Mouse (Mus musculus) CH12.LX (cell line): ENCODE data around the gene Stard8. TPM values are rescaled to one million over a fixed set of nuclear protein-coding genes. Genes with fewer than 3 reads are reported as not detected.

ENCODE experiments used
- DNase-seq: peaks from one replicate; pipeline ENCODE4 v3.0.0-alpha.2; 2013; ENCODE audit errors: extremely low read depth
- H3K27ac ChIP-seq: 2 replicates; pipeline ENCODE4 v1.5.1; 2012; ENCODE audit warnings: low read depth, mild to moderate bottlenecking, control low read depth, moderate library complexity; ENCODE audit not compliant: insufficient read depth
- H3K27me3 ChIP-seq: replicated peaks from 2 replicates; pipeline ENCODE3; 2012; ENCODE audit warnings: inconsistent platforms
- H3K36me3 ChIP-seq, 2 experiments: replicated peaks in 1 of 2; 2 replicates each; pipeline versions ENCODE3 to v1.6.1; 2012; ENCODE audit warnings: inconsistent platforms in 1 of 2, low read length in 1 of 2, mild to moderate bottlenecking in 1 of 2, mixed read lengths in 1 of 2, moderate library complexity in 1 of 2; ENCODE audit not compliant: control insufficient read depth in 1 of 2, insufficient read depth in 1 of 2
- H3K4me1 ChIP-seq, 2 experiments: 2 replicates each; pipeline ENCODE4 v1.6.1; 2012; ENCODE audit warnings: inconsistent platforms in 1 of 2, moderate library complexity in 1 of 2; ENCODE audit not compliant: insufficient read depth in 2 of 2, control insufficient read depth in 1 of 2
- H3K4me2 ChIP-seq: 2 replicates; pipeline ENCODE4 v1.6.1; 2012; ENCODE audit warnings: low read depth, mild to moderate bottlenecking, control low read depth; ENCODE audit not compliant: poor library complexity, insufficient read depth, severe bottlenecking
- H3K4me3 ChIP-seq, 3 experiments: fragments of 150-350 bp in 1 of 3; sonication (generic) in 1 of 3; replicated peaks in 1 of 3; 2 replicates each; pipeline versions ENCODE3 to v1.5.1; 2011 to 2012; ENCODE audit warnings: low read depth in 2 of 3, low read length in 2 of 3, mild to moderate bottlenecking in 2 of 3, moderate library complexity in 2 of 3, control low read depth in 1 of 3, improper control_type of control experiment in 1 of 3, inconsistent platforms in 1 of 3, mixed read lengths in 1 of 3; ENCODE audit not compliant: poor library complexity in 1 of 3
- H3K79me2 ChIP-seq: replicated peaks from 2 replicates; pipeline ENCODE4 v1.6.1; 2012; ENCODE audit warnings: mild to moderate bottlenecking, moderate library complexity; ENCODE audit not compliant: control insufficient read depth, poor library complexity, insufficient read depth, severe bottlenecking; ENCODE audit errors: extremely low read depth
- H3K9ac ChIP-seq: 2 replicates; pipeline ENCODE4 v1.6.1; 2012; ENCODE audit warnings: low read depth, mild to moderate bottlenecking, control low read depth, moderate library complexity; ENCODE audit not compliant: insufficient read depth
- H3K9me3 ChIP-seq: replicated peaks from 2 replicates; pipeline ENCODE3; 2012; ENCODE audit warnings: low read length, inconsistent platforms, mixed read lengths
- BHLHE40 ChIP-seq: IDR thresholded peaks from 2 replicates; pipeline ENCODE4 v1.6.1; 2011; ENCODE audit warnings: mild to moderate bottlenecking, low read depth, low read length, improper control_type of control experiment
- CHD1 ChIP-seq: IDR thresholded peaks from 2 replicates; pipeline ENCODE4 v1.6.1; 2012; ENCODE audit warnings: low read depth, low read length, improper control_type of control experiment, inconsistent platforms
- CTCF ChIP-seq, 2 experiments: IDR thresholded peaks in 1 of 2; conservative IDR thresholded peaks in 1 of 2; 2 replicates each; pipeline ENCODE4 v1.5.1; 2011 to 2012; ENCODE audit warnings: low read depth in 2 of 2, low read length in 2 of 2, improper control_type of control experiment in 1 of 2, inconsistent platforms in 1 of 2, mild to moderate bottlenecking in 1 of 2, moderate library complexity in 1 of 2
- E2F4 ChIP-seq: IDR thresholded peaks from 2 replicates; pipeline ENCODE4 v1.6.1; 2011; ENCODE audit warnings: low read depth, low read length, improper control_type of control experiment; ENCODE audit not compliant: insufficient replicate concordance
- ETS1 ChIP-seq: conservative IDR thresholded peaks from 2 replicates; pipeline ENCODE4 v1.6.1; 2012; ENCODE audit warnings: low read depth, mild to moderate bottlenecking, inconsistent platforms, low read length, improper control_type of control experiment, moderate library complexity
- GABPA ChIP-seq: IDR thresholded peaks from 2 replicates; pipeline ENCODE4 v1.6.1; 2012; ENCODE audit warnings: low read depth, low read length, improper control_type of control experiment, inconsistent platforms; ENCODE audit not compliant: insufficient replicate concordance
- JUN ChIP-seq: IDR thresholded peaks from 2 replicates; pipeline ENCODE4 v1.6.1; 2011; ENCODE audit warnings: low read depth, mild to moderate bottlenecking, low read length, improper control_type of control experiment, moderate library complexity; ENCODE audit not compliant: insufficient read depth
- JUND ChIP-seq: conservative IDR thresholded peaks from 2 replicates; pipeline ENCODE4 v1.6.1; 2011; ENCODE audit warnings: low read depth, low read length, improper control_type of control experiment
- KAT2A ChIP-seq: IDR thresholded peaks from 2 replicates; pipeline ENCODE4 v1.6.1; 2012; ENCODE audit warnings: low read length, improper control_type of control experiment, inconsistent platforms; ENCODE audit not compliant: insufficient replicate concordance
- MAFK ChIP-seq: IDR thresholded peaks from 2 replicates; pipeline ENCODE4 v1.6.1; 2011; ENCODE audit warnings: low read length, improper control_type of control experiment; ENCODE audit not compliant: insufficient replicate concordance
- MYC ChIP-seq: IDR thresholded peaks from 2 replicates; pipeline ENCODE4 v1.6.1; 2011; ENCODE audit warnings: low read depth, mild to moderate bottlenecking, improper control_type of control experiment, low read length
- PAX5 ChIP-seq: IDR thresholded peaks from 2 replicates; pipeline ENCODE4 v1.6.1; 2012; ENCODE audit warnings: low read length, inconsistent platforms, mixed read lengths
- POLR2A ChIP-seq: IDR thresholded peaks from 2 replicates; pipeline ENCODE4 v1.6.1; 2011; ENCODE audit warnings: low read depth, mild to moderate bottlenecking, improper control_type of control experiment, low read length
- POLR2AphosphoS2 ChIP-seq: IDR thresholded peaks from 2 replicates; pipeline ENCODE4 v1.6.1; 2011; ENCODE audit warnings: low read depth, low read length, improper control_type of control experiment
- RAD21 ChIP-seq: IDR thresholded peaks from 2 replicates; pipeline ENCODE4 v1.6.1; 2011; ENCODE audit warnings: low read depth, mild to moderate bottlenecking, low read length, improper control_type of control experiment, moderate library complexity
- RCOR1 ChIP-seq: conservative IDR thresholded peaks from 2 replicates; pipeline ENCODE4 v1.6.1; 2012; ENCODE audit warnings: low read depth, mild to moderate bottlenecking, inconsistent platforms, low read length, improper control_type of control experiment
- SIN3A ChIP-seq: IDR thresholded peaks from 2 replicates; pipeline ENCODE4 v1.6.1; 2012; ENCODE audit warnings: low read length, improper control_type of control experiment, inconsistent platforms
- TBP ChIP-seq: conservative IDR thresholded peaks from 2 replicates; pipeline ENCODE4 v1.6.1; 2011; ENCODE audit warnings: low read depth, low read length, improper control_type of control experiment
- UBTF ChIP-seq: IDR thresholded peaks from 2 replicates; pipeline ENCODE4 v1.6.1; 2012; ENCODE audit warnings: low read depth, mild to moderate bottlenecking, inconsistent platforms, low read length, improper control_type of control experiment, moderate library complexity
- USF1 ChIP-seq: IDR thresholded peaks from 2 replicates; pipeline ENCODE4 v1.6.1; 2014; ENCODE audit warnings: low read depth, mild to moderate bottlenecking, inconsistent platforms, low read length, improper control_type of control experiment
- USF2 ChIP-seq: conservative IDR thresholded peaks from 2 replicates; pipeline ENCODE4 v1.6.1; 2011; ENCODE audit warnings: low read depth, low read length, improper control_type of control experiment
- ZC3H11A ChIP-seq: IDR thresholded peaks from 2 replicates; pipeline ENCODE4 v1.6.1; 2012; ENCODE audit warnings: low read depth, mild to moderate bottlenecking, inconsistent platforms, low read length, improper control_type of control experiment
- ZKSCAN1 ChIP-seq: IDR thresholded peaks from 2 replicates; pipeline ENCODE4 v1.6.1; 2012; ENCODE audit warnings: low read depth, inconsistent platforms, low read length, improper control_type of control experiment, borderline replicate concordance
- dilution Hi-C: fragments of 300-500 bp; cut with MboI; formaldehyde crosslinking; loops from 2 replicates; pipeline ENCODE4 v1.14.3; 2020; ENCODE audit warnings: low sequenced_read_pairs; ENCODE audit not compliant: extremely low pct_unique_long_range_greater_than_20kb, extremely low pct_ligation_motif_present
- in situ Hi-C: fragments of 300-500 bp; cut with MboI; formaldehyde crosslinking; loops from 3 replicates; pipeline ENCODE4 v1.14.3; 2019; ENCODE audit warnings: low sequenced_read_pairs, low pct_ligation_motif_present, low pct_unique_long_range_greater_than_20kb, mixed read lengths
- polyA plus RNA-seq: library from polyadenylated mRNA; unstranded; fragments of >175 nt; gene quantifications from 2 replicates; pipeline ENCODE4 v1.2.1, GENCODE M21; 2012; ENCODE audit warnings: low read depth; ENCODE audit not compliant: insufficient read length
- total RNA-seq, 2 experiments: library from RNA; depleted of rRNA; stranded (reverse); fragments of 300-350 nt in 1 of 2; fragments of >200 nt in 1 of 2; gene quantifications; 2 replicates each; pipeline ENCODE4 v1.2.3; 2012 to 2014

Gene Stard8
- total and polyA plus RNA-seq, 3 experiments: 0.17 to 0.35 (median 0.19) TPM

DNA sequence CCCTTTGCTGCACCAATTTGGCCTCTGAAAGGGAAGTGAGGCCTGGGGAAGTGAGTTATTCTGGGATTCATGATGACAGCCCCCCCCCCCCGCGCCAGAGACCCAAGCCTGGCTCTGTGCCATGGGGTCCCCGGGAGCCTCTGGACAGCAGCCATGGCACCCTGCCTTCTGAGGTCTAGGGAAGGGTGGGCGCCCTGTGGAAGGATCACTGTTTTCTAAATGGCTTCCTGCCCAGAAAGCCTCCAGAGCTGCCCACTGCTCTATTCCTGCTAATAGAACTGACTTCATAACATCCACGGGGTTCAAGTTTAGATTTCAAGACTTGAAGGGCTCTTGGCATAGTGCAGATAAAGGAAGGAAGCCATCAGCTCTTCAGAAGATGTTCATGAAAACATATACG, 983 bp upstream of the Stard8 start:
- Histone ChIP-seq H3K4me2 (no peak overlapping the region), H3K27me3 (no peaks in the 10 kb centered on the region), H3K9ac (no peak overlapping the region), H3K4me1 (no peaks in the 10 kb centered on the region), H3K79me2 (no peaks in the 10 kb centered on the region), H3K4me3 (no peak overlapping the region), H3K27ac (no peak overlapping the region), H3K9me3 (no peaks in the 10 kb centered on the region), H3K36me3 (no peaks in the 10 kb centered on the region)
- in situ Hi-C loops: no loop called here
- dilution Hi-C loops: no loop called here
- no peak for TF ChIP-seq E2F4
- no peak for TF ChIP-seq USF2
- TF ChIP-seq MAFK: no peak
- no peak for TF ChIP-seq ETS1
- no peak for TF ChIP-seq BHLHE40
- TF ChIP-seq ZC3H11A: no peak
- no peak for TF ChIP-seq POLR2A
- TF ChIP-seq SIN3A: no peak
- TF ChIP-seq JUN: no peak
- no peak for TF ChIP-seq POLR2AphosphoS2
- TF ChIP-seq KAT2A: no peak
- no peak for TF ChIP-seq MYC
- TF ChIP-seq PAX5: no peak
- TF ChIP-seq RAD21: no peak
- no peak for TF ChIP-seq JUND
- TF ChIP-seq GABPA: no peak
- no peak for TF ChIP-seq RCOR1
- TF ChIP-seq ZKSCAN1: no peak
- no peak for TF ChIP-seq CTCF (conservative IDR thresholded peaks at IDR 0.05 in 1 of 2, IDR thresholded peaks at IDR 0.05 in 1 of 2; ENCODE audit: low read depth in 2 of 2, low read length in 2 of 2)
- DNase-seq: no peak

DNA sequence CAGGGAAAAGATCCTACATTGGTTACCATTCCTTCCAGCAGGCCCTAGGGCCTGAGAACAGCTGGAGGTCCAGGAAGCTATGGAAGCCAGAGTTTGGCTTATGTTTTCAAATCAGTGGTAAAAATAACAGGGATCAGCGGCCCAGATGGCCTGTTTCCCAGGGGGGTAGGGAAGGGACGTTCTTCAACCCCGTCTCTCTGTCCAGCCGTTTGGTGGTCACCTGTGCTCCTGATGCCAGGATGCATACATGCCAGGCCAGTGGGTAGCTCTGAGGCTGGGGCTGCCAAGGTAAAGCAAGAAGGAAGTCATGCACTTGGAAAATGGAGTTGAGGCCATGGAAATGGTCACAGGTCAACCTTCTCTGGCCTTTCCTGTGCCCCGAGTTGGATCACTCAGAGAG, 7.5 kb downstream of the Stard8 start:
- Histone ChIP-seq H3K4me2 (no peak overlapping the region), H3K4me3 (no peak overlapping the region), H3K79me2 (no peaks in the 10 kb centered on the region), H3K36me3 (no peaks in the 10 kb centered on the region), H3K4me1 (no peaks in the 10 kb centered on the region), H3K9me3 (no peaks in the 10 kb centered on the region), H3K27me3 (no peaks in the 10 kb centered on the region), H3K27ac (no peak overlapping the region), H3K9ac (no peak overlapping the region)
- TF ChIP-seq CHD1: no peak
- TF ChIP-seq TBP: no peak
- TF ChIP-seq SIN3A: no peak
- no peak for TF ChIP-seq RAD21
- TF ChIP-seq JUND: no peak
- no peak for TF ChIP-seq UBTF
- TF ChIP-seq POLR2AphosphoS2: no peak
- no peak for TF ChIP-seq USF1
- TF ChIP-seq E2F4: no peak
- in situ Hi-C loops: no loop called here
- DNase-seq: no peak
- dilution Hi-C loops: no loop called here
